Mouse (Mus musculus): ENCODE results near the gene Psen2. TPM values are rescaled to one million over a fixed set of nuclear protein-coding genes. Genes with fewer than 3 reads are reported as not detected.

The Psen2 gene
- polyA plus RNA-seq, 1 experiment from 2014 or later, result 6.5 TPM

- 15% methylated on average over 12 of the region's 12 CpGs for WGBS
- Histone ChIP-seq H3K4me1 (peaks cover 21% of the 10 kb centered on the region), H3K27me3 (ENCODE audit: poor library complexity, severe bottlenecking) (no peaks in the 10 kb centered on the region), H3K36me3 (replicated peaks) (no peaks in the 10 kb centered on the region), H3K27ac (peak overlapping the region; percentile 74), H3K4me3 (peak overlapping the region; percentile 59), H3K9me3 (no peaks in the 10 kb centered on the region)
- DNase-seq (ENCODE audit: extremely low spot score, low spot score), result peak; percentile 20
These were observed 37.0 kb downstream of the Psen2 start for GRCm38 (mm10) chr1:180226221-180226713.

GRCm38 (mm10) chr1:180225500-180226220, 37.6 kb downstream of the Psen2 start:
- Histone ChIP-seq H3K4me1 (peaks cover 21% of the 10 kb centered on the region), H3K27ac (peak overlapping the region; percentile 74), H3K36me3 (replicated peaks) (no peaks in the 10 kb centered on the region), H3K4me3 (peak overlapping the region; percentile 59), H3K27me3 (ENCODE audit: poor library complexity, severe bottlenecking) (no peaks in the 10 kb centered on the region), H3K9me3 (no peaks in the 10 kb centered on the region)
- peak; percentile 36 for DNase-seq (ENCODE audit: extremely low spot score, low spot score)
- WGBS, result 17% methylated on average over 21 of the region's 21 CpGs

GRCm38 (mm10) chr1:180222007-180222406, 41.2 kb downstream of the Psen2 start:
- Histone ChIP-seq H3K9me3 (no peaks in the 10 kb centered on the region), H3K27me3 (ENCODE audit: poor library complexity, severe bottlenecking) (no peaks in the 10 kb centered on the region), H3K4me1 (peaks cover 24% of the 10 kb centered on the region), H3K27ac (no peak overlapping the region), H3K36me3 (replicated peaks) (no peaks in the 10 kb centered on the region), H3K4me3 (no peak overlapping the region)
- DNase-seq (ENCODE audit: extremely low spot score, low spot score), result no peak
- 95% methylated on average over 1 of the region's 1 CpGs for WGBS

GRCm38 (mm10) chr1:180220791-180221542, 42.3 kb downstream of the Psen2 start:
- no peak overlapping the region for H3K27ac ChIP-seq
- peaks cover 13% of the 10 kb centered on the region for H3K4me1 ChIP-seq
- no peaks in the 10 kb centered on the region for H3K27me3 ChIP-seq (ENCODE audit: poor library complexity, severe bottlenecking)
- WGBS, result 94% methylated on average over 19 of the region's 19 CpGs
- H3K9me3 ChIP-seq, result no peaks in the 10 kb centered on the region
- DNase-seq (ENCODE audit: extremely low spot score, low spot score), result no peak
- no peaks in the 10 kb centered on the region for H3K36me3 ChIP-seq (replicated peaks)
- no peak overlapping the region for H3K4me3 ChIP-seq

GRCm38 (mm10) chr1:180216541-180217276, 46.5 kb downstream of the Psen2 start:
- Histone ChIP-seq H3K9me3 (no peaks in the 10 kb centered on the region), H3K36me3 (replicated peaks) (no peaks in the 10 kb centered on the region), H3K27me3 (ENCODE audit: poor library complexity, severe bottlenecking) (no peaks in the 10 kb centered on the region), H3K4me3 (no peak overlapping the region), H3K4me1 (0 out of 2 replicates have a peak, but pooled peaks cover 9% of the 10 kb centered on the region), H3K27ac (no peak overlapping the region)
- DNase-seq (ENCODE audit: extremely low spot score, low spot score), result no peak
- 68% methylated on average over 5 of the region's 5 CpGs for WGBS

- no peaks in the 10 kb centered on the region for H3K36me3 ChIP-seq (replicated peaks)
- peak; percentile 64 for DNase-seq (ENCODE audit: extremely low spot score, low spot score)
- H3K4me3 ChIP-seq, result no peak overlapping the region
- WGBS, result 27% methylated on average over 4 of the region's 4 CpGs
- no peaks in the 10 kb centered on the region for H3K9me3 ChIP-seq
- no peaks in the 10 kb centered on the region for H3K27me3 ChIP-seq (ENCODE audit: poor library complexity, severe bottlenecking)
- H3K27ac ChIP-seq, result no peak overlapping the region
- H3K4me1 ChIP-seq, result 0 out of 2 replicates have a peak, but pooled peaks cover 9% of the 10 kb centered on the region
These were observed 48.2 kb downstream of the Psen2 start for GRCm38 (mm10) chr1:180215044-180215443.

- WGBS, result 92% methylated on average over 5 of the region's 5 CpGs
- Histone ChIP-seq H3K9me3 (no peaks in the 10 kb centered on the region), H3K27me3 (ENCODE audit: poor library complexity, severe bottlenecking) (no peaks in the 10 kb centered on the region), H3K36me3 (replicated peaks) (no peaks in the 10 kb centered on the region), H3K4me3 (no peak overlapping the region), H3K27ac (no peak overlapping the region), H3K4me1 (0 out of 2 replicates have a peak, but pooled peaks cover 5% of the 10 kb centered on the region)
- no peak for DNase-seq (ENCODE audit: extremely low spot score, low spot score)
These were observed 50.3 kb downstream of the Psen2 start for GRCm38 (mm10) chr1:180212911-180213310.

- Histone ChIP-seq H3K27ac (no peak overlapping the region), H3K9me3 (no peaks in the 10 kb centered on the region), H3K27me3 (ENCODE audit: poor library complexity, severe bottlenecking) (no peaks in the 10 kb centered on the region), H3K4me3 (no peak overlapping the region), H3K4me1 (0 out of 2 replicates have a peak, but pooled peaks cover 5% of the 10 kb centered on the region), H3K36me3 (replicated peaks) (no peaks in the 10 kb centered on the region)
- no peak for DNase-seq (ENCODE audit: extremely low spot score, low spot score)
- 84% methylated on average over 9 of the region's 9 CpGs for WGBS
These were observed 52.4 kb downstream of the Psen2 start for GRCm38 (mm10) chr1:180210781-180211271.

- H3K27me3 ChIP-seq (ENCODE audit: poor library complexity, severe bottlenecking), result no peaks in the 10 kb centered on the region
- H3K36me3 ChIP-seq (replicated peaks), result no peaks in the 10 kb centered on the region
- DNase-seq (ENCODE audit: extremely low spot score, low spot score), result no peak
- WGBS, result 86% methylated on average over 4 of the region's 4 CpGs
- H3K9me3 ChIP-seq, result no peaks in the 10 kb centered on the region
- H3K4me1 ChIP-seq, result 0 out of 2 replicates have a peak, but pooled peaks cover 4% of the 10 kb centered on the region
- H3K4me3 ChIP-seq, result no peak overlapping the region
- H3K27ac ChIP-seq, result no peak overlapping the region
These were observed 53.2 kb downstream of the Psen2 start for GRCm38 (mm10) chr1:180210031-180210432.

- H3K36me3 ChIP-seq (replicated peaks), result no peaks in the 10 kb centered on the region
- no peak for DNase-seq (ENCODE audit: extremely low spot score, low spot score)
- no peak overlapping the region for H3K27ac ChIP-seq
- peaks cover 7% of the 10 kb centered on the region; the same call in 1 of the 2 replicates for H3K9me3 ChIP-seq
- no peaks in the 10 kb centered on the region for H3K27me3 ChIP-seq (ENCODE audit: poor library complexity, severe bottlenecking)
- H3K4me1 ChIP-seq, result no peaks in the 10 kb centered on the region
- WGBS, result 87% methylated on average over 3 of the region's 3 CpGs
- no peak overlapping the region for H3K4me3 ChIP-seq
These were observed 54.9 kb downstream of the Psen2 start for GRCm38 (mm10) chr1:180208370-180208769.

GRCm38 (mm10) chr1:180200722-180201121, 62.5 kb downstream of the Psen2 start:
- Histone ChIP-seq H3K4me1 (peaks cover 9% of the 10 kb centered on the region), H3K27ac (no peak overlapping the region), H3K4me3 (no peak overlapping the region), H3K36me3 (replicated peaks) (no peaks in the 10 kb centered on the region), H3K27me3 (ENCODE audit: poor library complexity, severe bottlenecking) (no peaks in the 10 kb centered on the region), H3K9me3 (peaks cover 7% of the 10 kb centered on the region; the same call in 1 of the 2 replicates)
- 77% methylated on average over 5 of the region's 5 CpGs for WGBS
- DNase-seq (ENCODE audit: extremely low spot score, low spot score), result no peak

- no peak overlapping the region for H3K4me3 ChIP-seq
- DNase-seq (ENCODE audit: extremely low spot score, low spot score), result no peak
- peaks cover 19% of the 10 kb centered on the region for H3K4me1 ChIP-seq
- no peaks in the 10 kb centered on the region for H3K36me3 ChIP-seq (replicated peaks)
- peaks cover 5% of the 10 kb centered on the region; the same call in 1 of the 2 replicates for H3K9me3 ChIP-seq
- H3K27me3 ChIP-seq (ENCODE audit: poor library complexity, severe bottlenecking), result 0 out of 2 replicates have a peak, but pooled peaks cover 4% of the 10 kb centered on the region
- WGBS, result 79% methylated on average over 4 of the region's 4 CpGs
- H3K27ac ChIP-seq, result no peak overlapping the region
These were observed 63.6 kb downstream of the Psen2 start for GRCm38 (mm10) chr1:180199715-180200050.

All from forebrain, embryonic 10.5 days (tissue).